Mouse (Mus musculus): ENCODE measurements around the gene Gm21750.
"Not testable (repeated sequence)": the region's sequence is repeated elsewhere in the genome, so short reads cannot be mapped to it uniquely, and the experiment has no call there.

Gene Gm21750

DNA sequence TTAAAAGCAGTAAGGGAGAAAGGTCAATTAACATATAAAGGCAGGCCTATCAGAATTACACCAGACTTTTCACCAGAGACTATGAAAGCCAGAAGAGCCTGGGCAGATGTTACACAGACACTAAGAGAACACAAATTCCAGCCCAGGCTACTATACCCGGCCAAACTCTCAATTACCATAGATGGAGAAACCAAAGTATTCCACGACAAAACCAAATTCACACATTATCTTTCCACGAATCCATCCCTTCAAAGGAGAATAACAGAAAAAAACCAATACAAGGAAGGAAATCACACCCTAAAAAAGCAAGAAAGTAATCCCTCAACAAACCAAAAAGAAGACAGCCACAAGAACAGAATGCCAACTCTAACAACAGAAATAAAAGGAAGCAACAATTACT is at the start of gene Gm21750:
Gm21750 (plus strand) TSS at position 301 of the 400 bp plus-strand sequence.
- in situ Hi-C loops (cut with MboI, MseI) = not testable (repeated sequence)

DNA sequence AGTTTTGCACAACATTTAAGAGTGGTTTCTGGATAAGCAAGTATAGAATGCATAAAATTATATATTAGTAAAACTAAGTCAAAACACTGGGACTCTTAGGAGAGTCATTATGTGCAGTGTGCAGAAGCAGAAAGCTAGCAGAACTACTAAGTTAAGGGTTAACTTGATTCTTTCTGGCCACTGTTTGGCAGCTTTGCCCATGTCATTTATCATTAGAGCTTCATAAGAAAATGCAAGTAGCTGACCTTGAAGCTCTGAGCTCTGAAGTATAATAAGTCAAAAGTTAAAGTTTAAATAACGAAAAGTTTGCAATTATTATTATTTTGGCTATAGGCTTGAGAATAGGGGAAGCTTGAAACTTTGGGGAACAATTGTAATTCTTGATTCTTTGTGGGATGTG is 46.1 kb upstream of the Gm21750 start:
- in situ Hi-C loops (cut with MboI, MseI) = not testable (repeated sequence)

DNA sequence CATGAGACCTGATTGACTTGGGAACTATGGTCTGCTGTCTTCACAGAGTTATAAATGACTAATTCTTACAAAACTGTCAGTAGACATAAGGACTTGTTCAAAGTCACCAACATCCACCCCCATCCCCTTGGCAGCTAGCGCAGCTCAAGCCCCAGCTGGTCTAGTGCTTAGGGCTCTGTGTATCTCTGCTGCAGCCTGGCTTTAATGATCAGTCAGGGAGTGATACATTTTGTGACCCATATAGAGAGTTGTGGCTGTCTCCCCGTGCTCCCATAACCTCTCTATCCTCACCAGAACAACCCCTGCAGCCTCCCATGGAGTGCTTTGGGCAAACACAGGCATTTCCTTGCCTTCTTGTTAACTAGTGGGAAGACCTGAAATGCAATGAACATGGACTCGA is 40.1 kb upstream of the Gm21750 start:
- in situ Hi-C loops (cut with MboI, MseI) = no loop called here

DNA sequence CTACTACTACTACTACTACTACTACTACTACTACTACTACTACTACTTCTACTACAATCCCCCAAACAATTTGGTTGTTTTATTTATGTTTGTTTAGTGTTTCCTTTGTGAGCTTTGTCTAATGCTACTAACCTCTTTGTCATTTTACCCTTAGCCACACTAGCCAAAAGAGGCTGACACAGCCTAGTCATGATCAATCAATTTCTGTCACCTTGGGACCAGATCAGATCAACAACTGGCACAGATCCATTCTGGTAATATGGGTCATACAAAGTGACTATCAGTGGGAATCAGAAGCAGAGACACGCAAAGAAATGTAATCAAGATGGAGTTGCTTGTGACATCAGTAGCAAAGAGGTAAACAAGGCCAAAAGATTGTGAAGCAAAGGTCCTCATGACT is 38.0 kb upstream of the Gm21750 start:
- in situ Hi-C loops (cut with MboI, MseI) = no loop called here

DNA sequence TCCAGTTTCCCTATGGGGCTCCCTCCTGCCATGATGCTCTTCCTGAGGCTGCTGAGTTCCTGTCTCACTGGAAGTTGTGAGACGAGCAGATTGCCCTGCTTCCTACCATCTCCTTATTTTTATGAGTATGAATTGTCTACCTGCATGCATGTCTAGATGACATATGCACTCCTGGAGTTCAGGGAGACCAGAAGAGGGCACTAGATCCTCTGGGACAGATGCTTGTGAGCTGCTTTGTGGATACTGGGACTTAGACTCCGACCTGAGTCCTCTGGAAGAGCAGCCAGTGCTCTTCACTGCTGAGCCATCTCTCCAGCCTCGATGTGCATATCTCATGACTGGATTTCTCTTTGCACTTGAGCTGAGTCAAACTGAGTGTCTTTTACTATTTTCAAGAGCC is 35.6 kb upstream of the Gm21750 start:
- in situ Hi-C loops (cut with MboI, MseI) = no loop called here

DNA sequence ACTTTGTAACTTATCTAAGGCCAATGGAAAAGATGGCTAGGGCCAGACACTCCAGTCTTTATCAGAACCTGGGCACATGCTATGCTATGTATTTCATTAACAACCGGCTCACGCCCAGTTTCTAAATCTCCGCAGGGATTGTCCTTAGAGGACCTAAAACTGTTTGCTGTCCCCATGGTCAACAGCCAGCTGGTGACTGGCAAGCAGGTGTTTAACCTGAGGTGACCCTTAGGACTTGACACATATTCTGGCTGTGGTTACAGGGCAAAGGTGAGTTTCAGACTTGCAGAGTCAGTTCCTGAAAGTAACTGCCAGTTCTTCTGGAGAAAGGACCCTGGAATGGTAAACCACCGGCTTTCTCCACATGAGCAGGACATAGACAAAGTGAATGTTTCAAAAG is 29.5 kb upstream of the Gm21750 start:
- in situ Hi-C loops (cut with MboI, MseI) = no loop called here

DNA sequence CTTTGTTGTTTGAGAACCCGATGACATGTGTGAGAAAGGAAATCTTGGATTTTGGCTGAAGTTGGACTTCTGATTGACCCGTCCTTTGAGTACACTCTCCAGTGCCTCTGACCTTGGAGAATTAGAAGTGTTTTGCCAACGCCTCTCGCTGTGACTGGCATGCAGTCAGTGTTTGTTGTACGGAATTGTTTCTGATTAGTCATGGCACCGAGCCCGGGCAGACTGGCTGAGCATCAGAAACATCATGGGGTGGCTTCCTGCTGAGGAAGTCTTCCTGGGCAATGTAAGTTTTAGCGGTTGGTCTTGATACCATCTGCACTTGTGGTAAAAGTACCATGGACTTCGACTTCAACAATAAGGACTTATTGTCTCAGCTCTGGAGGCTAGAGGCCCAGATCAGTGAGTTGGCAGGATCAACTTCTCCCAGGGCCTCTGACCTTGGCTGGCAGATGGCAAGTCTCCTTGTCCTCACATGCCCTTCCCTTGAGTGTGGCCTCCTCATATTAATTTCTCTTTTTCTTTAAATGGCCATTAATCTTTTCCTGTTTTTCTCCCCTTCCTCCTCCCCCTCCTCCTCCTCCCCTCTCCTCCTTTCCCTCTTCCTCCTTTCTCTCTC is 28.3 kb upstream of the Gm21750 start:
- in situ Hi-C loops (cut with MboI, MseI) = no loop called here

DNA sequence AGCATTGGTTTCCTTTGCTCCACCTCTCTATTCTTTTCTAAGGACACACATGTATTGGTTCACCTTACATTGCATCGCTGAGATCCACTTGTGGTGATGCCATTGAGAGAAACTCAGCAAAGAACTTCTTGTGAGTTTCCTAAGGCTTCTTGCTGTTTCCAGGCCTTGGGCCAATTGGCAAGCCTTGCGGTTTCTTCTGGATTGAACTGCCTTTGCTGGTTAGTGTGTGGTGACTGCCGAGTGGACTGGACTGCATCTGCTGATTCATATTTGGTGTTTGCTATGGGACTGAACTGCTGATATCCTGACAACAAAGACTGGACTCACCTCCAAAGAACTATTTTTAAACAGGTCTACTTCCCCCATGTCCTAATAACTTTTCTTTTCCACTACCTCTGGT is 26.7 kb upstream of the Gm21750 start:
- in situ Hi-C loops (cut with MboI, MseI) = no loop called here

DNA sequence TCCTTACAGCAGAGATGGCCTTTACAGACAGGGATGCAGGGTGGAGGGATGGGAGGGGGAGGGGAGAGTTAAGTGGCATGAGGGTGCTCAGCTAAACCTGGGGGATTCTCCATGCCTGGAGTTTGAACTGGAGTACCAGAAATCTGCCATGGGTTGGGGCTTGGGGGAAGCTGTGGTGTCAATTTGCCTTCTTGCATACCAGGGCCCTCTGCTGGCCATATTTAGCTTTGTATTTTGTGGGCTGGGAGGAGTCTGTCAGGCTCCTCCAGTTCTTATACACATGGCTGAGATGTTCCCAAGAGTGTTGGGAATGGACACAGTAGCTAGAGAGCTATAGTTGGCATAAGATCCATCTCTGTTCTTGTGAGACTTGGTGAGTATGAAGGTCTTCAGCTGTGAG is 23.6 kb upstream of the Gm21750 start:
- in situ Hi-C loops (cut with MboI, MseI) = loop anchor here (5.0 kb wide), 1 partner anchor 105 kb away; no protein-coding TSS in a partner anchor

DNA sequence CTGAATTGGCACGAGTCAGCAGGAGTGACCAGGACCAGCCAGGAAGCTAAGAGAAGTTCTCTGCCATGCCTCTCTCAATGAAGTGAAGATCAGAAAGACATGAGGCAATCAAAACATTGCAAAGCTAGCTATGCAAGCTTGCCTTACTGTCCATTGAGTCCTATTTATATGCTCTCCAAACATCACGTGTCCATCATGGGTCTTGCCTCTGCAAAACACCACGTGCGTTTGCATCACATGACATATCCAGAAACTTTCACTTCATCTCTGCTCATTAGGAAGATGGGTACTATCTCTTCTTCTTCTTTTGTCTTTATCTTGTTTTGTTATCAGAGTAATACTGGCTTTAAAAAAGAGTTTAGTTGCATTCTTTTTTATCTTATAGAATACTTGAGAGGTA is 10.8 kb upstream of the Gm21750 start:
- in situ Hi-C loops (cut with MboI, MseI) = no loop called here

DNA sequence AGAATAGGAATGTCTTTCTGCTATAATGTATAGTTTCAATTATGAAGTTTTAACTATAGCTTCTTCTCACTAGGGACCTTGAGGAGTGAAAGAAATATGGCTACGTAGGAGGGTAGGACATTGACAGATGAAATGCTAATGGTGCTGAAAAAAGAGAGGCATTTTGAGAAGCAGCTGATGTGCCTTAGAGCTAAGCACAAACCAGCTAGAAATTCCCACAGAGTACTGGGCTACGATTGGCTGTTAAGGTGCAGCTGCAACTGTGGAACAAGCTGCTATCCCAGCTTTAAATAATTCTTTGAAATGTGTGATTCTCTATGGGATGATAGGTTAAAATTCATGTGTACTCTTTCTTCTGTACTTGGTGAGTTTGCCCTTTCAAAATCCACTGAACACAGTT is 9.1 kb downstream of the Gm21750 start:
- in situ Hi-C loops (cut with MboI, MseI) = no loop called here

DNA sequence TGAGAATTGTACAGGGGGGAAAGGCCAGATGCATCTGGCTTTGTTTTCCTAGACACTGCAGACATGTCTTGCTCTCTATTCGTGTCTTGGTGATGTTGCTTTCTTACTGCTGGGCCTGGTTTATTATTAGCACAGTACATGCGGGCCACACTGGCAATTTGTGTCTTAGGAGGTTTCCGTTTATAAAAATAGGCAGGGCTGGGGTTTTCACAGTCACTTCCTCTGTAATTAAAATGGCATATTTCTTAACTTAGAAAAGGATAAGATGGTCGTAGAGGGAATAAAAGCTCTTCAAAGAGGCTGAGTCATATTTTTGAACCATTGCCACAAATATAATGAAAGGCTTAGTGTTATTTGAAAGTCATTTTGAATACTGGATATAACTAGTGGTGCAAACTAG is 26.7 kb downstream of the Gm21750 start:
- in situ Hi-C loops (cut with MboI, MseI) = no loop called here

DNA sequence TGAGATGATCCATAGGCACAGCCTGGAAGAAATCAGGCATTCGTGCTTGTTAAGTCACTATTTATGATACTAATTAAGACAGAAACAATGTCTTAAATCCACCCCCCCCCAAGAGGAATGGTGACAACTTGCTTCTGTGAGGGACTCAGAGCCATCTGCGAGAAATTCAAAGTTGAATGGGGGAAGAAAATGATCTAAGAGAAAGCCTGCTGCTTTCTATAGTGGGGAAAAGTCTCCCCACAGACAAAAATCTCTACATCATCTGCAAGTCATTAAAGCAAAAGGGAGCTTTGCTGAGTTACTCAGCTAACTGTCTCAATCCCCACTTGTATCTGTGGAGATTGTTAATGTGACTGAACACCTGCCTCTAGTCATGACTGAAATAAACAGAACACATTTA is 27.4 kb downstream of the Gm21750 start:
- in situ Hi-C loops (cut with MboI, MseI) = no loop called here

DNA sequence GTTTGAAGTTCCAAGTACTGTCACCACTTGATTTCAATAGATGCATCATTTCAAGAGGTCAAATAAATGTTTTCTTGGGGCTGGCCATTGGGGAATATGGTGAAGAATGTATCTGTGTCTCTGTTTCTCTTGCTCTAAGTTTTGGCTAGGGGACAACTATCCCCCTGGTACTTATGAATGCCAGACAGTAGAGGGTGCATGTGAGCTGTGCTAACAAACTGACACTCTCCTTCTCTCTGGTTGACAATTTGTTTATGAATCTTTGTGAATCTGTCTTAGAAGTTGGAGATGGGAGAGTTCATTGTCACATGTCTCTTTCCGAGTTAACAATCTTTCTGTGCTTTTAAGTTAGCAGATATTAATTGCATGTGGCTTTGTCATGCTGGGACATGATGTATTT is 39.2 kb downstream of the Gm21750 start:
- in situ Hi-C loops (cut with MboI, MseI) = no loop called here

DNA sequence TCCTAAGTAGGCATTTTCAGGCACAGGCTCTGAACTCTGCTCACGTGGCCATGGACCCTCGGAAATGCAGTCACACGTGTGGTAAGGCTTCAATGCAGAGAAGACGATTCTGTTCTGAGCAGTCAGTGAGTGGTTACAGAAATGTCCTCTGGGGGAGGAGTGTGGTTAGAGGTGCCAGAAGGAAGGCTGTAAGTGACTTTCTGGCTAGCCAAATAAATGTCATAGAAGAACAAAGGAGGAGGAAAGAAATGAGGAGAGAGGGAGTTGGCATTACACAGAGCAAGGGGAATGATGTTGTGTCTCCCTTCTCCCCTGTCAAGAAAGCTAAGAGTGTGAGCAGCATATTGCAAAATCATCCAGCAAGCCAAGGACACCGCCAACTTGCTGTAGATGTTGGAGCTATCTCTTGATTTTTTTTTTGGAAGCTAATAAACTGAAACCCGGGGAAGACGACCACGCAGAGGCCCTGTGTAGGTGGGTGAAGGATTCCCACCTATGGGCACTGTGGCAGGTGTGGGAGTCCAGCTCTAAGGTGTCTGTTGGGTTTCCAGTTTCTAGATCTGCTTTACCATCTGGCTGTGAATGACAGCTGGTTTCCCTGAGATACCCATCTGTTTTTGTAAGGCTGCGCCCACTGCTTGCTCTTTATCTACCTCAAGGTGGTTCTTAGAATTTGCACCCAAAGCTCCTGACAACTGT is 48.5 kb downstream of the Gm21750 start:
- in situ Hi-C loops (cut with MboI, MseI) = no loop called here
